Mouse (Mus musculus) megakaryocyte, embryonic 14.5 days (primary cell): ENCODE results near the gene Anapc11.

Experiments
- FLI1 ChIP-seq: IDR thresholded peaks from 2 replicates; pipeline ENCODE4 v1.6.1; 2012; ENCODE audit warnings: low read length, inconsistent platforms, mixed read lengths
- GATA1 ChIP-seq: IDR thresholded peaks from 3 replicates; pipeline ENCODE4 v1.6.1; 2012; ENCODE audit warnings: mixed read lengths, low read length, inconsistent platforms, borderline replicate concordance

GRCm38 (mm10) chr11:120575940-120576339 lies 22.3 kb upstream of the Anapc11 start:
- TF ChIP-seq GATA1 = no peak
- no peak for TF ChIP-seq FLI1
